Mouse (Mus musculus) left cerebral cortex, adult 6 months (tissue): ENCODE results near the gene Usp36. TPM values are rescaled to one million over a fixed set of nuclear protein-coding genes. Genes with fewer than 3 reads are reported as not detected.

Source experiments
- long read RNA-seq, 2 experiments: library from polyadenylated mRNA; unstranded; transcript quantifications; one replicate each; pipeline ENCODE4 v2.0.0; 2019 to 2020
- polyA plus RNA-seq: library from polyadenylated mRNA; unstranded; fragments of <200 nt; fragmentation: Nextera tagmentation; gene quantifications from 2 replicates; pipeline ENCODE4 v1.2.3, GENCODE M21; 2021

Gene Usp36
- 4.1 and 7.8 TPM in 2 replicates for polyA plus RNA-seq
- long read RNA-seq, experiment 1, partial matches to known transcripts = 16 of 28 reads
- long read RNA-seq, experiment 1, other reads (novel, unspliced or antisense) = 10 of 28 reads
- long read RNA-seq, experiment 2, partial matches to known transcripts = 3 of 4 reads
- long read RNA-seq, experiment 2, other reads (novel, unspliced or antisense) = 1 of 4 reads

GRCm38 (mm10) chr11:118289999-118290889 is at the start of gene Usp36:
Usp36 (minus strand) TSS chr11:118290244.

GRCm38 (mm10) chr11:118248150-118249011 is 41.7 kb downstream of the Usp36 start, which contains the start of gene Cyth1:
Cyth1 (minus strand) TSS chr11:118248592.

Other genes with a start within 250 kb of the Usp36 start
- gene Dnah17, start 159.6 kb downstream of the Usp36 start, polyA plus RNA-seq = 0.04 TPM in 1 of 2 replicates, not detected in the other
- gene Cyth1, start 41.7 kb downstream of the Usp36 start, polyA plus RNA-seq = 17.6 and 22.6 TPM in 2 replicates
- gene Cep295nl, start 52.3 kb upstream of the Usp36 start, polyA plus RNA-seq = not detected in 2 replicates
- 22.5 and 97.6 TPM in 2 replicates for gene Timp2, start 65.5 kb upstream of the Usp36 start, polyA plus RNA-seq
- 7.7 and 16.1 TPM in 2 replicates for gene Lgals3bp, start 111.8 kb upstream of the Usp36 start, polyA plus RNA-seq
- 18.5 and 22.6 TPM in 2 replicates for gene Cant1, start 128.8 kb upstream of the Usp36 start, polyA plus RNA-seq
- 1.0 and 2.8 TPM in 2 replicates for gene C1qtnf1, start 138.0 kb upstream of the Usp36 start, polyA plus RNA-seq
- 1.1 and 6.8 TPM in 2 replicates for gene Engase, start 186.6 kb upstream of the Usp36 start, polyA plus RNA-seq